Mouse (Mus musculus): ENCODE measurements around the gene Ccdc169. TPM values are rescaled to one million over a fixed set of nuclear protein-coding genes. Genes with fewer than 3 reads are reported as not detected.

The Ccdc169 gene
- total RNA-seq, 2 experiments from 2014 or later, result 0.17 to 0.34 TPM

GRCm38 (mm10) chr3:55119275-55119898, 17.8 kb upstream of the Ccdc169 start:
- no peak for DNase-seq (ENCODE audit: low spot score in 2 of 2)

DNA sequence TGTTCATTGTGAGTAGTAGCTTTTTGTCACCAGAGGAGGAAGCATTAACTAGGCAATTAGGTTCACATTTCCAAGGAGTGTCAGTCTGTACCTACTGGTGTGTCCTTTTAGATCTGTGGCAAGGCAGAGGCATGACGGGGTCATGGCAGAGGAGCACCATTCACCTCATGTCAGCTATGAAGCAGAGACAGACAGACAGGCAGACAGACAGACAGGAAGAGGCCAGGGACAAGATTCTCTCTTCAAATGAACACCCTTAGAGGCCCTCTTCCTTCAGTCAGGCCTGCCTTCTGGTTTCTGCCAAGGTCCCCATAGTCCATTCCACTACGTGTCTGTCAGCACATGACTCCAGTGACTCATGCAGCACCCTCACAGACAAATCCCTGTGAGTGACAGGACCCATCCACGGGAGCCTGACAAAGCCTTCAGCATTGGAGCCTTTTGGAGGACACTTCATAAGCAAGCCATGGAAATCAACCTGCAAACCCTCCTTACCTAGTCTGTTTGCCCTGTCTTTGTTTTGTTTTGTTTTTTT, 14.7 kb upstream of the Ccdc169 start:
- DNase-seq (ENCODE audit: low spot score in 2 of 2), result no peak

- DNase-seq (ENCODE audit: low spot score in 2 of 2), result no peak
Observed at GRCm38 (mm10) chr3:55123064-55123463, 14.1 kb upstream of the Ccdc169 start.

DNA sequence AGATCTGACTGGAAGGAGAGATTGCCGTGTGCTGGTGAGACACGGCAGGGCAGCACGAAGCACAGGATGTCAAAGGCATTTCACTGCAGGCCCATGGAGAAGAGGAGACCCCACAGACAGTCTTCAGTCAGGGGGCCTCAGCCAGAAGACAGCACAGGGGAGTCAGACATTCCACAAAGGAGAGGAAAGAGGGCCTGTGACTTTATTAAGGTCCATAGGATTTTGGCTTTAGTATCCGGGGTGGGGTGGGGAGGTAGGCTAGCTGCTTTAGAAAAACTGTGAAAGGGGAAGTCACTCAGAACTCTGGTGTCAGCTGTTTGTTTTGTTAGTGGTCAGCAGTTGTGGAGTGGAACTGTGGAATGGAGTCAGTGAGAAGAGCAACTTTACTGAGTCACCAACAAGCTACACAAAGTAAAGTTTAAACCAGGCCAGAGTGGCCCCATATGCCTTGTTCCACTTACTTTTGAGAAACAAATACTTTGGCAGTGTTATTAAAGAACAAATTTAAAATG, 7.9 kb upstream of the Ccdc169 start:
- DNase-seq (ENCODE audit: low spot score in 2 of 2), result no peak

GRCm38 (mm10) chr3:55131576-55132233, 5.4 kb upstream of the Ccdc169 start:
- DNase-seq (ENCODE audit: low spot score in 2 of 2), result no peak

DNA sequence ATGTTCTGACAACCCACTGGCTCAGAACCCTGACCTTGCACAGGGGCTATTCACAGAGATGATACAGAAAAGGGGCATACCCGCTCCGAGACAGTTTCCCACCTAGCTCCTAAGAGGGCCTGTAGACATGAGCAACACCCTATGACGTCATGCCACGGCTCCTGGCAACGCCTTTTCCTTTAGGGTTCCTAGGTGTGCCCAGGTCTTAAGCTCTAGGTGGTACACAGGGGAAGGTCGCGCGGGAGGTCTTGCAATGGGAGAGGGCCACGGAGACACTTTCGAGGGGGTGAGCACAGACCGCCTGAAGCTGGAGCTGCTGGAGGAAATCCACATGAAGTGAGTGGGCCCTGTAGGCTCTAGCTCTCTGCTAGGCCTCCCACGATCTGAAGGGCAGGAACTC, 2.7 kb downstream of the Ccdc169 start:
- DNase-seq (ENCODE audit: low spot score in 2 of 2), result no peak

- no peak for DNase-seq (ENCODE audit: low spot score in 2 of 2)
Observed at GRCm38 (mm10) chr3:55141401-55141800, 4.3 kb downstream of the Ccdc169 start.

GRCm38 (mm10) chr3:55144916-55145315, 7.8 kb downstream of the Ccdc169 start:
- DNase-seq (ENCODE audit: low spot score in 2 of 2), result no peak

DNA sequence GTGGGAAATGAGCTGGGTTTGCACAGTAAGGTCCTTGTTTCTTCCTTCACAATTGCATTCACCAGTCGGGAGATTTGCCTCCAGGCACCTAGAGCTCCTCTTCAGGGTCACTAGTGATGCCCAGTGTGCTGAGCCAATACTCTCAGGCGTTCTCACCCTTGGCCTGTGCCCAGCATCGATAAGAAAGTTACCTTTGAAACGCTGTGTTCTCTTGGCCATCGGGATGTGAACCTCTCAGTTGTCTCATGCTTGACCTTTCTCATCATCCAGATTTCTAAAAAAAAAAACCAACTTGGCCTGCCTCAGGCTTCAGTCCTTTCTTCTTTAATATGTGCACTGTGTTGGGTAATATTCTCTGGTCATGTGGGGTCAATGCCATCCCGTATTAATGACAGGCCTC, 9.3 kb downstream of the Ccdc169 start:
- no peak for DNase-seq (ENCODE audit: low spot score in 2 of 2)

DNA sequence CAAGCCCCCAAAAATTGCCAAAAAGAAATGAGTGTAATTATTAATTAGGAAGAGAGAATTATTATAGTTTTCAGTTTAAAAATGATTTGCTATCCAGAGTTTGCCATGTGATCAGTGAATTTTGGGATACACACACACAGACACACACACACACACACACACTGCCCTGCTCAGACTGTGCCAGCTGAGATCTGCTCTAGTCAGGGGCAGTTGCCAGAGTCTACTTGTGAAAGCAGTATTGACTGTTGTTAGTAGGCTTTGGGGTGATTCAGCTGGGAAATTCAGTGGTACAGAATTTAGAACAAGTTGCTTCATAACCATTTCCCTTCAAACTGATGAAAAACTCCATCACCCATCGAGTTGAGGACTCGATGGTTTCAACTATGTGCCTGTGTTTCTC, 10.0 kb downstream of the Ccdc169 start:
- DNase-seq (ENCODE audit: low spot score in 2 of 2), result no peak

DNA sequence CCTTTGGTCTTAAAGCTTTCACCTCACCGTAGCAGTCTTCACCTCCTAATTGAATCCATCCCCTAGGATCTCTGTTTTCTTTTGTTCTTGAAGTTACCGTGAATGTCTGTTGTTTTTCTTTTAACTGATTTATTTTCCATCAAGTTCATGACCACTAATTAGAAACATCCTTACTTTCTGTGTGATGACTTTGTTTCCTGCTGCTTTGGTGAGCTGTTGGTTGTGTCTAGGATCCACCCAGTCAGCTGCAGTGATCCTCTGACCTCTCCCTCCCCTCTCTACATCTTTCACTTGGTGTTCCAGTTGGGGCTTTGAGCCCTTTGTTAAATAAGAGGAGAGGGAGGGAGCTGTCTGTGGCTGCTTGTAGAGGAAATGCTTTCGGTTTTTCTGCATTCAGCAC, 11.0 kb downstream of the Ccdc169 start:
- DNase-seq (ENCODE audit: low spot score in 2 of 2), result no peak

DNA sequence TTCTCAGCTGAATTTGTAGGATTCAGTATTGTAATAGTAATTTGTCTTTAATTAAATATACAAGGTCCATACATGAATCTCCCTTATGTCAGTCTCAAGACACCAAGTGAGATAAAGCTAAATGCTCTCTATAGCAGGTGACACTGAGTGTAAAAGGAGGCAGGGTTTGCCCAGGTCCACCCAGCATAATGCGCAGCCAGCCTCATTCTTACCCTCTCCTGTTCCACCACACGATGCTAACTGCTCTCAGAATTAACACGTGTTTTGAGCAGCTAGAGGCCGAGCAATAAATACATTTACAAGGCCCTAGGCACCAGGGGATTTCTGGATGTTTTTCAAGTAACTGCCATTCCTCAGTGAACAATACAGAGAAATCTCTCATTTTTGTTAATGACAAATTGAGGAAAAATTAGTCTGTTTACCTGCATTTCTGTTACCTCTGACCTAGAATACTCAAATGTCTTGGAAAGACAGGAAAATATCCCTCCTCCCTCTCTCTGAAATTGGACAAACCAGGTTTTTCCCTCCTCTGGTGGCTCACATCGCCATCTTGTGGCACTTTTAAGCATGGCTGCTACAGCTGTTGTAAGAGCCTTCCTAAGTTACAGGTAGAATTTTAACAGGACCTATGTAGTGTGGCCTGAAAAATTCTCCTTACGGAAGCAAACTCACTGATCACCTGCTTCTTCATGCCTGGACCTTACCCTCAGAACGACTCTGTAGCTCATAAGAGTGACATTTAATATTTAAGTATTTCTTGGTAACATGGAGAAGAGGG, 14.7 kb downstream of the Ccdc169 start:
- DNase-seq (ENCODE audit: low spot score in 2 of 2), result no peak

- DNase-seq (ENCODE audit: low spot score in 2 of 2), result no peak
Observed at GRCm38 (mm10) chr3:55152673-55153334, 15.7 kb downstream of the Ccdc169 start.

DNA sequence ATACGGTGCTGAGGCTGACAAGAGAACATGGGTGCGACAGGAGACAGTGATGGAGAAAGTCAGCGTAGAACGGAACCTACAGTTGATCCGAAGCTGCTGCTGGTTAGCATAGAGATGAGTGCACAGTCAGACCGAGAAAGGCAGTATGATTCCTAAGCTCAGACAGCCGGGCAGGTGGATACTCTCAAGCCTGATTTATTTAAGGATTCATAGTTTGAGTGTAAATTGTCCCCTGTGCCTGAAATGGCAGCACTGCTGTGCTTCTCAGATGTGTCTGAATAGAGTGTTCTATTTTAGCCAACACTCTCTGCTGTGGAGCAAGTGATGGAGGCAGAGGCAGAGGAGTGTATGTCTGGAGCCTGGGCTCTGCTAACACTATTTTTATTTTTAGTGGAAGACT, 17.0 kb downstream of the Ccdc169 start:
- DNase-seq (ENCODE audit: low spot score in 2 of 2), result no peak

GRCm38 (mm10) chr3:55157413-55157812, 20.3 kb downstream of the Ccdc169 start:
- no peak for DNase-seq (ENCODE audit: low spot score in 2 of 2)

DNA sequence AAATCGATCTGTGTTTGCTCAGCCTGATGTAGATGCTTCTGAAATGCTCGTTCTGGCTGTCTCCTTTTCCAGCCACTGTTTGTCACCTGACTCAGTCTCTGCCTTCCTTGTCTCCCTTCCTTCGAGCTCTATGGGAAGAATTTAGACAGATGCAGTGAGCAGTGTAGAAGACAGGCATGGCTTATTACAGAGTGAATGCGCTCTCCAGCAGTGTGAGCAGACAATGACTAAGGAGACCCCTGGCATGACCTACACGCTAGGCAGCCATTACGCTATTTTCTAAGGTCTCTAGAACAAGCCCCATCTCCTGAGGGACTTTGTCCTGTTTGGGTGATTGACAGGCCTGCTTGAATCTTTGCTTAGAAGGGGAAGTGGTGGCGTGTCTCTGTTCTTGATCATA, 24.0 kb downstream of the Ccdc169 start:
- no peak for DNase-seq (ENCODE audit: low spot score in 2 of 2)

DNA sequence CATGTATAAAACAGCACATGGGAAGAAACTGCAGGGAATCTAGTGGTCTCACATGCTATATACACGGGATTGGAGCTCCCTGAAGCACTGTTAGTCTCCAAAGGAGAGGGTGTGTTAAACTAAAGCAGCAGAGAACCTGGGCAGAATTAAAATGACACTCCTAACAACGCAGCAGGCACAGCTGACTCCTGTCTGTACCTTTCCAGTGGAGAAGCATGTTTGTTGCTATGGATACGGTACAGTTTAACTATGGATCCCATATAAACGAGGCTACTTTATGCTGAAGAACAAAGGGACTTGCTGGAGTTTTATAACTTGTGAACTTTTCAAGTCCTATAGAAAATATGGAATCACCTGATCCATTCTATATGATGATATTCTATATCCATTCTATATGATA, 26.4 kb downstream of the Ccdc169 start:
- no peak for DNase-seq (ENCODE audit: low spot score in 2 of 2)

DNA sequence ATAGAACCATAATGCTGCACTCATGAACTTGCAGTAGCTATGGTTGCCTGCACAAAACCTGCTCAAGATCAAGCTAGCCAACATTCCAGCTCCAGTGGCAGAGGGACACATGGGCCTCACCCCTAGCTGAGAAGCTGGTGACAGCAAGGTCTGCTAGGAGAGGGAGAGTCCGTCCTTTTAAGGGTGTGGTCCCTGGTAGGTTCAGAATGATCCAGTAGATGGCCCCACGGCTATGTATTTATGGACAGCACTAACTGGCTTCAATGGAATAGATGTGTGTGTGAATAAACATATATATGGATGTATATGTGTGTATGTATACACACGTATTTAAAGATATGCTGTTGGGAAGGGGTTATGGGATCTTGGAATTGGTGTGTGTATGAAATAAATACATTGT, 35.3 kb downstream of the Ccdc169 start:
- DNase-seq (ENCODE audit: low spot score in 2 of 2), result no peak

- DNase-seq (ENCODE audit: low spot score in 2 of 2), result no peak
Observed at GRCm38 (mm10) chr3:55177271-55177670, 40.1 kb downstream of the Ccdc169 start.

DNA sequence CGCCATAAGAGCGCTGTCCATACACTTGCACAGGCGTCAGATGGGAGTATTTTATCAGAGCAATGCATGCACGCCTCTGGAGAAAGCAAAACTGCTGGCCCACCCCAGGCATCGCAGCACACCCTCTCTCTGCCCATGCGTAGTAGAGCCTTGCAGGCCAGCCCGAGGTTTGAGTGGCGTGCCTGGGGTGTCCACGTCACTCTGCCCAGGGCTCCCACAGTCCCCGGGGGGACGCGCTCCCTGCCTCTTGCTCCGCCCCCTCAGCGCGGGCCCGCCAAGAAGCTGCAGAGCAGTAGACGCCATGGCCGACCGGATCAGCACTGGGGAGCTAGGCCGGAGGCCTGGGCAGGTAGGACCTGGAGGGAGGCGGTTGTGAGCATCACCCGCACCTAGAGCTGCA, 44.6 kb downstream of the Ccdc169 start, which contains the start of gene Sohlh2:
Sohlh2 (plus strand) TSS at position 263 of the 400 bp plus-strand sequence.
- DNase-seq (ENCODE audit: low spot score in 2 of 2), result no peak

GRCm38 (mm10) chr3:55191668-55192067, 54.5 kb downstream of the Ccdc169 start:
- DNase-seq (ENCODE audit: low spot score in 2 of 2), result no peak
